Comparison of ENCODE assay signal across 8 mouse cellular contexts in the genomic region with DNA sequence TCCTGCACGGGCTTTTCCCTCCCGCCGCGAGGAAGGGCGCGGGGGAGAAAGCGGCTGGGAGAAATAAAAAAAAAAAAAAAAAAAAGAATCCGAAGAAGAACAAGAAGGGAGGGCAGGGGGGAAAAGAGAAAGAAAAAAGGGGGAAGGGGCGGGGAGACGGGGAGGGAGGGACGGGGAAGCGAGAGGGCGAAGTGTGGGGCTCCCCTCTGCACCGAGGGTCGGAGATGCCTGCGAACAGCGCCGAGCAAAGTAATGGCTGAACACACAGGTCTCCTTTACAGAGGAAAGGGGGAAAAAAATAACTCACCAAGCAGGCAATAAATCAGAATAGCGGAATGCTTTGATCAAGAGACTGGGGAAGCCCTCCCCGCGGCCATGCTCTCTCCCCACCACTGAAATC. TPM values are rescaled to one million over a fixed set of nuclear protein-coding genes. Genes with fewer than 3 reads are reported as not detected.
DNase-seq lines count a peak whose midpoint lies in the region; ATAC-seq lines count a peak whose summit lies in the region.

No protein-coding gene starts in this region.

- H3K27ac ChIP-seq in liver, embryonic 15.5 days (replicated peaks), result no peak overlapping the region

- no peaks in the 10 kb centered on the region for H3K9me3 ChIP-seq in erythroblast, embryonic 14.5 days (ENCODE audit: control insufficient read depth, low read length)
- no peaks in the 10 kb centered on the region for H3K9me3 ChIP-seq in liver, embryonic 15.5 days (replicated peaks)

- DNase-seq in right cerebral cortex, postnatal 4 days, result peak; percentile 27
- no peak for DNase-seq in right cerebral cortex, adult 18-20 months
- peak; percentile 17 to 20 for DNase-seq in heart, postnatal 14 days
- peak; percentile 42 for DNase-seq in testis, postnatal 10 days (ENCODE audit: low spot score)
- DNase-seq in left cerebral cortex, postnatal 25 days (ENCODE audit: low spot score in 2 of 2), result no peak

- no peaks in the 10 kb centered on the region for H3K36me3 ChIP-seq in erythroblast, embryonic 14.5 days (ENCODE audit: control insufficient read depth)
- no peaks in the 10 kb centered on the region for H3K36me3 ChIP-seq in liver, embryonic 15.5 days (replicated peaks)

- 0 out of 2 replicates have a peak overlapping the region, but pooled peaks have one; percentile 15 for H3K9ac ChIP-seq in liver, embryonic 15.5 days

- WGBS in liver, embryonic 15.5 days (ENCODE audit: insufficient replicate concordance), result 0% methylated on average over 21 of the region's 21 CpGs

- H3K4me3 ChIP-seq in erythroblast, embryonic 14.5 days (replicated peaks), result peak overlapping the region; percentile 49
- peak overlapping the region; percentile 56 for H3K4me3 ChIP-seq in liver, embryonic 15.5 days (replicated peaks)

- no peak for ATAC-seq in erythroblast, adult 5-6 weeks (replicated peaks; ENCODE audit: low FRiP score, poor library complexity, severe bottlenecking)
- ATAC-seq in liver, embryonic 15.5 days (ENCODE audit: insufficient read depth), result no peak

- no peaks in the 10 kb centered on the region for H3K4me1 ChIP-seq in erythroblast, embryonic 14.5 days (ENCODE audit: control insufficient read depth)
- H3K4me1 ChIP-seq in liver, embryonic 15.5 days (replicated peaks), result 0 out of 2 replicates have a peak, but pooled peaks cover 10% of the 10 kb centered on the region

- intact Hi-C loops in heart, postnatal 14 days (cut with DNase I), result loop anchor here (5.0 kb wide), 5 partner anchors 55 to 310 kb away; no protein-coding TSS in a partner anchor
- intact Hi-C loops in left cerebral cortex, postnatal 25 days (cut with DNase I), result loop anchor here (5.0 to 10.0 kb wide), 7 partner anchors 70 to 1043 kb away; no protein-coding TSS in a partner anchor

- H3K27me3 ChIP-seq in erythroblast, embryonic 14.5 days (ENCODE audit: control insufficient read depth), result peaks cover 49% of the 10 kb centered on the region
- peaks cover 66% of the 10 kb centered on the region for H3K27me3 ChIP-seq in liver, embryonic 15.5 days

- peak overlapping the region; percentile 67 for H3K4me2 ChIP-seq in liver, embryonic 15.5 days

RNA-seq across cellular contexts. Expression of a gene that starts 1.2 kb away (rescaled TPM):
- polyA plus RNA-seq in erythroblast, embryonic 14.5 days (2012), result 0.01 TPM in 2 replicates
- 0.63 and 1.2 TPM in 2 replicates for total RNA-seq in erythroblast, adult 5-6 weeks (2015; ENCODE audit: low replicate concordance)
- 0.34 and 4.9 TPM in 2 replicates for total RNA-seq in erythroblast, adult 5-6 weeks (2017; ENCODE audit: low replicate concordance)
- 10 to 100 TPM; 43.1 to 47.3 TPM for total RNA-seq in heart, postnatal 14 days (2021)
- 1.4 and 1.6 TPM in 2 replicates for polyA plus RNA-seq in liver, embryonic 15.5 days (2015; fragmentation: Nextera tagmentation; extraction: Ambion mirVana)
- 100 to 1,000 TPM in 1 of 2 experiments, 10 to 100 TPM in 1; 95.9 to 104 TPM for total RNA-seq in left cerebral cortex, postnatal 25 days (2021)

Comparison
In these comparisons a context has a peak if more than half of its experiments do, and no peak if none do; other contexts are left out.
1. DNase-seq: peak in right cerebral cortex, postnatal 4 days (single experiment), heart, postnatal 14 days (2 of 2) and testis, postnatal 10 days (single experiment); none in right cerebral cortex, adult 18-20 months (single experiment) and left cerebral cortex, postnatal 25 days (0 of 2).
2. RNA of a gene that starts 1.2 kb away (total RNA-seq): 95.9 to 104 TPM in left cerebral cortex, postnatal 25 days and 43.1 to 47.3 TPM in heart, postnatal 14 days; 0.34 to 4.9 TPM in erythroblast, adult 5-6 weeks; every median in the first group is over 4 times any median in the second.